Mouse (Mus musculus) cortical plate, adult 2 months (tissue): ENCODE measurements around the gene Disp2.

Source experiments
- CTCF ChIP-seq: fragments of 200-500 bp; IDR thresholded peaks from 2 replicates; pipeline ENCODE4 v1.5.1; 2011; ENCODE audit warnings: mild to moderate bottlenecking, control low read depth, low read length; ENCODE audit not compliant: insufficient read depth; ENCODE audit errors: extremely low read depth
- POLR2A ChIP-seq: fragments of 200-500 bp; IDR thresholded peaks from 2 replicates; pipeline ENCODE4 v1.6.1; 2011; ENCODE audit warnings: mild to moderate bottlenecking, low read length, control low read depth; ENCODE audit not compliant: insufficient read depth; ENCODE audit errors: extremely low read depth

- no peak for TF ChIP-seq CTCF
- TF ChIP-seq POLR2A, result no peak
These were observed 25.6 kb downstream of the Disp2 start for GRCm38 (mm10) chr2:118805137-118805536.
